Mouse (Mus musculus): ENCODE results near the gene Pcnp. TPM values are rescaled to one million over a fixed set of nuclear protein-coding genes. Genes with fewer than 3 reads are reported as not detected.
"Not testable (repeated sequence)": the region's sequence is repeated elsewhere in the genome, so short reads cannot be mapped to it uniquely, and the experiment has no call there.

Gene Pcnp
- total RNA-seq (2021) = 10 to 100 TPM; 63.5 to 65.0 TPM

DNA sequence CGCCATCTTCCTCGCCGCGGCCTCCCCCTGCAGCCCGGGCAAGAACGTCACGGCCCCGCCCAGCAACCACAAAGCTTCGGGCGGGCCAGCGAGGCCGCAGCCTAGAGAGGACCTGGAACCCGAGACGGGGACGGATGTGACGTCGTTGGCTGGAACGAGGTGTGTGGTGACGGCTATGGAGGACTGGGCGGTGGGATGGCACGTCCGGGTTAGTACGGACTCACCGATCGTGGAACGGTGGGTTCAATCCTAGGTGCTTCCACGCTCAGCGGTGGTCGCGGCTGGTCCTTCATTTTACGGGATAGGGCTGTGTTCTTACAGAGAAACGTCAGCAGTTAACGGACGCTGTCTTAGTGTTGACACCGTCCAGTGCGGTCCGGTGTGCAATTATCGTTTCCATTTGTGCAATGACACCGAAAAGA lies at the start of gene Pcnp:
Pcnp (minus strand) TSS at position 79 of the 422 bp plus-strand sequence.
- intact Hi-C loops (cut with DNase I) = loop anchor here (2.0 kb wide), 1 partner anchor 55 kb away; no protein-coding TSS in a partner anchor
- peak; percentile 99 for DNase-seq

GRCm38 (mm10) chr16:56076121-56076869 lies 46.8 kb upstream of the Pcnp start:
- intact Hi-C loops (cut with DNase I) = loop anchor here (5.0 kb wide), 1 partner anchor 41 kb away; no protein-coding TSS in a partner anchor
- peak; percentile 39 to 50 for DNase-seq

- DNase-seq = peak; percentile 89 to 92
- intact Hi-C loops (cut with DNase I) = loop anchor here (2.0 to 5.0 kb wide), 2 partner anchors 42 to 109 kb away; partner anchors contain the start of gene Rpl24
Observed at GRCm38 (mm10) chr16:56075222-56076111, 45.9 kb upstream of the Pcnp start.

GRCm38 (mm10) chr16:56074565-56074964 lies 45.0 kb upstream of the Pcnp start:
- no peak for DNase-seq

DNA sequence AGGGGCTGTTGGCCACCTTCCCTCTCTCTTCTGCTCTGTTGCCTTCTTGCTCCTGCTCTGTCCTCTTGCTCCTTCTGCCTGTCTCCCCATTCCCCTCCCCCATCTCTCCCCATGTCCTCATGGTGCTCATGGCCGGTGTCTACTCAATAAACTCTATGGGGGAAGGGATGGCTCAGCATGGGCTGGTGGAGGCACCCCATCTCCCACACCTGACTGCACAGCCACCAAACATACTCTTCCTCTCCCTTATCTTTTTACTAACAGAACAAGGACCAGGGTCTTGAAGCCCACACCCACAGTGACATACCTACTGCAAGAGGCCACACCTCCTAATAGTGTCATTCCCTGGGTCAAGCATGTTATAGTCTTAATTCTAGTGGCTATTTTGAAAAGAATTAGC lies 44.6 kb upstream of the Pcnp start:
- no peak for DNase-seq
- intact Hi-C loops (cut with DNase I) = loop anchor here (2.0 kb wide), 1 partner anchor 107 kb away; the partner anchor contains the start of gene Rpl24

More at GRCm38 (mm10) chr16:56074565-56074964, 45.0 kb upstream of the Pcnp start:
- intact Hi-C loops (cut with DNase I) = loop anchor here (2.0 kb wide), 1 partner anchor 108 kb away; the partner anchor contains the start of gene Rpl24

DNA sequence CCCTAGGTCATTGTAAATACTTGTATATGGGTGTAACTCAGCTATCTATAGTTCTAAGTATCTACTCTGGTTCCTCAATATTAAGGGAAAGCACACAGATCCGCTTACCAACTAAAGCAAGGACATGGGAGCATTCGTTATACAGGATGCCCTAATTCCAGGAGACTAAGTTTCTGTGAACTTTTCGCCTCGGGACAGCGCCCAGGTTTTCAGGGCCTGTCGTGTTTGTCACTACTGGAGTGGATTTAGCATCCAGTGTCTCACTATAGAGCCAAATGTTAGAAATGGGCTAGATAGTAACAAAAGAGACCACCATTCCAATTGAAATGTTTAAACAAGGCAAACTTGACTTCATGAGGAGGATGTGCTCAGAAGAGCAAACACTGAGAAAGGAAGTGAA lies 43.6 kb upstream of the Pcnp start:
- intact Hi-C loops (cut with DNase I); DNase-seq: not testable (repeated sequence)

- intact Hi-C loops (cut with DNase I) = no loop called here
- no peak for DNase-seq
Observed at GRCm38 (mm10) chr16:56072533-56072932, 43.0 kb upstream of the Pcnp start.

DNA sequence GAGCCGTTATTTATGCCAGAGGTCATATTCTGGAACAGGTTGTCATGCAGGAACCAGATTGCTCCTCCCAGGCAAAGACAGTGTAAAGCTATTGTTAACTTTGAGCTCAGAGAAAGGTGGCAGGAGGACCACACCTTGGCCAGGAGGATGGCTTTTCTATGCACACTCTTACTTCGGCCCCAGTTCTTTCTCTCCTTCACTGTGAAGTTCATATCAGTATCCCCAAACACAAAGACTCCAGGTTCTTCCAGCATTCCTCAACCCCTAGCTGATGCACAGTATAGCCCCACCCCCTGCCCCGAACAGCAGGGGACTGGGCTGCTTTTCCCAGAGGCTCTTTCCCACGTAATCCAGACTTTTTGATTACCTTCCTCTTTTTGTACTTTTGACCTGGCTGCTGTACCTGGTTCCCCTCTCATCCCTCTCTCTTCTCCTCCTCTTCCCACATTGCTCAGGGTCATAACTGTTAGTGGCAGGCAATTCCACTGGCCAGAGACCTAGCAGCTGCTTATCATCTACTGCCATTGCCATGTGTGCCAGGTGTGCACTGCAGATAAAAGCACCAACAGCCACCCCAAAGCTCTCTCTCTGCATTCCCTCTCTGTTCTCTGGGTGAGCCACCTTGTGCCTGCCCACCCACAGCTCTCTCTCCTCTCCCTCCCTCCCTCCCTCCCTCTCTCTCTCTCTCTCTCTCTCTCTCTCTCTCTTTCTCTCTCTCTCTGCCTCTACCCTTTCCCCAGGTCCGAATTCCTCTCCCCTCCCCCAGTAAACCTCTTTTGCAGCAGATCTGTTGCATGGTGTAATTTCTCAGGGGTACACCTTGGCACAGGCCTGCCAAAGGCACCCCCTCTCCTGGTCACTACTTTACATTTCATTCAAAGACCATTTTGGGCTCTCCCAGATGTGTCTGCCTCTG lies 42.0 kb upstream of the Pcnp start:
- intact Hi-C loops (cut with DNase I) = no loop called here
- DNase-seq = no peak

- intact Hi-C loops (cut with DNase I) = no loop called here
- DNase-seq = no peak
Observed at GRCm38 (mm10) chr16:56068523-56069070, 39.1 kb upstream of the Pcnp start.

GRCm38 (mm10) chr16:56066113-56066512 lies 36.6 kb upstream of the Pcnp start:
- DNase-seq = no peak
- intact Hi-C loops (cut with DNase I) = no loop called here

DNA sequence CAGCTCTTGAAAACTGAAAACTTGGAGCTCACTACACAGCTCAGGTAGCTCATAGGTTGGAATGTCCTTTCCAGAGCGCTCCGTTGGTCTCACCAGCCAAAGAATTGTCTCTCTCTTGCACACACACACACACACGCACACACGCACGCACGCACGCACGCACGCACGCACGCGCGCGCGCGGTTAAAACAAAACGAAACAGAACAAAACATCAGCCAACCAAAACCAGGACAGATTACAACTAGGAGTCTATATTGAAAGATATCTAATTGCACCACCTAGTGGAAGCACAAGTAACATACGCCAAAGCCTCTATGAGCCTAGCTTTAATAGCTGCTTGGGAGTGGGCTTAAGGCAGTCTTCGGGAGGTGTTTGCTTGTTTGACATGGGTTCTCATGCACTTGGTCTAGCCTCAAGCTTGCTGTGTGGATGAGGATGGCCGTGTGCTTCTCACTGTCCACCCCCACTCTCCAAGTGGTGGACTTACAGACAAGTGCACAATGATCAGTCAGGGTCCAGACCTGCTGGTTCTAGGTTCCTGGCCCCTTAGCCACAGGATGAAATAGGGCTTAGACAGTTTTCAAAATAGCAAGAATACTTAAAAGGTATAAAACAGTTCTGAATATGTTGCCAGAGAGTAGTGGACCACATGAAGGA lies 34.9 kb upstream of the Pcnp start:
- intact Hi-C loops (cut with DNase I) = loop anchor here (1.0 to 5.0 kb wide), 4 partner anchors 42 to 113 kb away; no protein-coding TSS in a partner anchor
- peak; percentile 50 to 71 for DNase-seq

GRCm38 (mm10) chr16:56062981-56063380 lies 33.4 kb upstream of the Pcnp start:
- intact Hi-C loops (cut with DNase I) = loop anchor here (5.0 kb wide), 1 partner anchor 41 kb away; no protein-coding TSS in a partner anchor
- no peak for DNase-seq

DNA sequence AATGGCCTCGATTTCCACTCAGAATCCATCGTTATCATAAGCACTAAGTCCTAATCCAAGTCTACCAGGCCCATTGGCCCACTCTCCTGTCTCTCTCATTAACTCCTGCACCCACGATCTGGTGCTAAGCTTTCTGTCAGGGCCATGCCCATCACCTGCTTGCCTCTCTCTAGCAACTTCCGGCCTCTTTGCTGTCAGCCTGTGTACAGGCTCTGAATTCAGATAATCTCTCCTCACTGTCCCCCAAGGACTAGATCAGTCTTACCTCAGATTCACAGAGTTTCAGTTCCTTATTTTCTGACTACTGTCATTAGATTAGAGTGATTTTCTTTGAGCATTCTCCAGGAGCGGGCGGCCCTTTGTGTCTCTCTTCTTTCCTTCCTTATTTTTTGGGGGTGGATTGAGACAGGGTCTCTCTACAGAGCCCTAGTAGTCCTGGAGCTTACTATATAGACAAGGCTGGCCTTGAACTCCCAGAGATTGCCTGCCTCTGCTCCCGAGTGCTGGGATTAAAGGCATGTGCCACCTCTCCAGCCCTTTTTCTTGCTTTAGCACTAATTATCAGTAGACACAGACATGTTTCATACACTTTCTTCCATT lies 32.6 kb upstream of the Pcnp start:
- no peak for DNase-seq
- intact Hi-C loops (cut with DNase I) = loop anchor here (5.0 kb wide), 1 partner anchor 40 kb away; no protein-coding TSS in a partner anchor

DNA sequence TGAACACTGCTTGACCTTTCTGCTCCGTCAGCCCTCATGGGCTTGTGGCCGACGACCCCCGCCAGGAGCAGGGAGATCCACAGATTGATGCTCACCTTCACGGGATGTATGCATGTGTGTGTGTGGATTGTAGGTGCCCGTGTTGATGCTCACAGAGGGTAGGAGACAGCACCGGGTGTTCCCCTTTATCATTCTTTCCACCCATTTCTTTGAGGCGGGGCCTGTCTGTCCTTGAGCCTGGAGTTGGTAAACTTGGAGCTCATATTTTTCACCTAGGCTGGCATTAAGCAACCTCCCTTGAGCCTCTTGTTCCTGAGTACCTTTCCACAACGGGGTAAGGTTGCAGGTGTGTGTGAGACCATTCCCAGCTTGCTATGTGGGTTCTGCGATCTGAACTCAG lies 28.6 kb upstream of the Pcnp start:
- DNase-seq = no peak
- intact Hi-C loops (cut with DNase I) = no loop called here

DNA sequence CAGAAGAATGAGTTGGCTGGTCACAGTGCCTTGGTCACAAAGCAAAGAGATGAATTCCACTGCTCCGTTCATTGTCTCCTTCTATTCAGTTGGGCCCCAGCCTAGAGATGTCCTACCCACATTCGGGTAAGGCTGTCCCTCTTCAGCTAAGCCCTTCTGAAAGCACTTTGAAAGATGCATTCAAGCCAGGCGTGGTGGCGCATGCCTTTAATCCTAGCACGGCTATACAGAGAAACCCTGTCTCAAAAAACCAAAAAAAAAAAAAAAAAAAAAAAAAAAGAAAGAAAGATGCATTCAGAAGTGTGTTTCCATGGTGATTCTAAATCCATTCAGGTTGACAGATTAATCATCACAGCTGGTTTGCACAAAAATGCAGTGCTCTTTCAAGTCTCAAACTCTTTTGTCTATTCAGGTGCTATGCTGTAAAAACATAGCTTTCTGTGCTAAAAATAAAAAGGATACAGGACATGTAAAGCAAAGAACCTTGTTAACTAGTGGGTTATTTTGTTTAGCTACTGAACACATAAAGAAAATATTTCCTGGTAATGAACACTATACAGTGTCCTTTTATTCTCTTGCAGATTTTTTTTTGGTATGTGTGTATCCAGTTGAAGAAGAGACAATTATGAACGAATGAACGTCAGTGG lies 27.5 kb upstream of the Pcnp start:
- intact Hi-C loops (cut with DNase I) = no loop called here
- no peak for DNase-seq

- no peak for DNase-seq
- intact Hi-C loops (cut with DNase I) = no loop called here
Observed at GRCm38 (mm10) chr16:56055911-56056310, 26.4 kb upstream of the Pcnp start.

DNA sequence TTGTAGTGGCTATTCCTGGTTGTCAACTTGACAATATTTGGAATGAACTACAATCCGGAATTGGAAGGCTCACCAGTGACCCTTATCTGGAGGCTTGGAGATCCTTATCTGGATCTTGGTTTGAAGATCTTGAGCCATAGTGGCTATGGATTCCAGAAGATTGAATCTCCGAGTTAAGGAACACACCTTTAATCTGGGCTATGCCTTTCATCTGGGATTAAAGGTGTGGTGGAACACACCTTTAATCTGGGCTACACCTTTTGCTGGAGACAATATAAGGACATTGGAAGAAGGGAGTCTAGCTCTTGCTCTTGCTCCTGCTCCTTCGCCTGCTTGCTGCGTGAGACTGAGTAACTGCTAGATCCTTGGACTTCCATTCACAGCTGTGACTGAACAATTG lies 18.5 kb upstream of the Pcnp start, which contains the start of gene Senp7:
Senp7 (plus strand) TSS at position 301 of the 400 bp plus-strand sequence.
- DNase-seq; intact Hi-C loops (cut with DNase I): not testable (repeated sequence)

DNA sequence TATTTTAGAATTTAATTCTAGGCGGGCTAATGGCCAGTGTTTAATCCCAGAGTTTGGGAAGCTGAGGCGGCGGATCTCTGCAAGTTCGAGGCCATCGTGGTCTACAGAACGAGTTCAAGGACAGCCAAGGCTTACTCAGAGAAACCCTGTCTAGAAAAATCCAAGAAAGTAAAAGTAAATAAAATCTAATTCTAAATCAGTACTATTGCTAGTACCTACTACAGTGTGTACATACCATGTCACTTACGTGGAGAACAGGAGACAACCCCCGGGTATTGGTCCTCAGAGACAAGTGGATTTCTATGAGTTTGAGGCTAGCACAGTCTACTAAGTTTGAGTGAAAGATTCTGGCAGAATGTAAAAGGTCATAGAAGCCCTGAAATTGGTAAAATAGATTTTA lies 8.6 kb upstream of the Pcnp start:
- intact Hi-C loops (cut with DNase I) = no loop called here
- no peak for DNase-seq

All from heart, postnatal 10 days (tissue).